Mouse (Mus musculus) kidney, adult 2 months (tissue): ENCODE measurements around the gene Fads2. TPM values are rescaled to one million over a fixed set of nuclear protein-coding genes. Genes with fewer than 3 reads are reported as not detected.

ENCODE experiments used
- DNase-seq: peaks from one replicate; pipeline ENCODE4 v3.0.0; 2021
- H3K27ac ChIP-seq: fragments of 200-500 bp; 2 replicates; pipeline ENCODE4 v1.5.1; 2012; ENCODE audit warnings: low read depth, low read length, control low read depth, inconsistent platforms; ENCODE audit not compliant: insufficient read depth
- H3K27me3 ChIP-seq: fragments of 200-500 bp; replicated peaks from 2 replicates; pipeline ENCODE4 v1.6.1; 2012; ENCODE audit warnings: mild to moderate bottlenecking, moderate library complexity, low read length, inconsistent platforms; ENCODE audit not compliant: control insufficient read depth, insufficient read depth
- H3K36me3 ChIP-seq: fragments of 200-500 bp; 2 replicates; pipeline ENCODE4 v1.6.1; 2012; ENCODE audit warnings: mild to moderate bottlenecking, moderate library complexity, low read length, inconsistent platforms; ENCODE audit not compliant: control insufficient read depth, insufficient read depth
- H3K4me1 ChIP-seq: fragments of 200-500 bp; 2 replicates; pipeline ENCODE4 v1.6.1; 2011; ENCODE audit warnings: low read length; ENCODE audit not compliant: control insufficient read depth, insufficient read depth
- H3K4me3 ChIP-seq: fragments of 200-500 bp; 2 replicates; pipeline ENCODE4 v1.5.1; 2011; ENCODE audit warnings: mild to moderate bottlenecking, low read depth, low read length, control low read depth; ENCODE audit not compliant: insufficient read depth
- CTCF ChIP-seq: fragments of 200-500 bp; conservative IDR thresholded peaks from 2 replicates; pipeline ENCODE4 v1.5.1; 2011; ENCODE audit warnings: low read depth, mild to moderate bottlenecking, control low read depth, low read length, moderate library complexity, mixed read lengths; ENCODE audit not compliant: insufficient read depth, insufficient read length
- POLR2A ChIP-seq: fragments of 200-500 bp; IDR thresholded peaks from one replicate; pipeline ENCODE4 v1.6.1; 2011; ENCODE audit warnings: low read depth, low read length, control low read depth
- WGBS: fragments of 180-500 bp; shearing (Covaris S2); methylation state at CpG from one replicate; pipeline ENCODE4 v1.1.7; 2018; 5-methylcytosine and 5-hydroxymethylcytosine counted together
- polyA plus RNA-seq: library from polyadenylated mRNA; depleted of rRNA; stranded (reverse); fragments of >200 nt; gene quantifications from 2 replicates; pipeline ENCODE4 v1.2.3, GENCODE M21; 2012

Fads2 gene
- polyA plus RNA-seq, 1 experiment, result 240 TPM

GRCm38 (mm10) chr19:10080384-10080783, 21.2 kb downstream of the Fads2 start:
- H3K4me3 ChIP-seq, result no peak overlapping the region
- no peak for TF ChIP-seq CTCF
- TF ChIP-seq POLR2A, result no peak
- H3K27me3 ChIP-seq, result no peaks in the 10 kb centered on the region
- WGBS, result 97% methylated on average over 7 of the region's 7 CpGs
- no peaks in the 10 kb centered on the region for H3K4me1 ChIP-seq
- H3K36me3 ChIP-seq, result no peaks in the 10 kb centered on the region
- no peak for DNase-seq
- no peak overlapping the region for H3K27ac ChIP-seq

GRCm38 (mm10) chr19:10078392-10078791, 23.2 kb downstream of the Fads2 start:
- Histone ChIP-seq H3K36me3 (no peaks in the 10 kb centered on the region), H3K27me3 (no peaks in the 10 kb centered on the region), H3K4me3 (no peak overlapping the region), H3K27ac (no peak overlapping the region), H3K4me1 (no peaks in the 10 kb centered on the region)
- no peak for DNase-seq
- TF ChIP-seq POLR2A, result no peak
- WGBS, result 77% methylated on average over 6 of the region's 6 CpGs

- H3K36me3 ChIP-seq, result no peaks in the 10 kb centered on the region; the same call in 1 of the 2 replicates
- H3K27me3 ChIP-seq, result no peaks in the 10 kb centered on the region
- H3K4me1 ChIP-seq, result peaks cover 16% of the 10 kb centered on the region
- no peak overlapping the region for H3K27ac ChIP-seq
- DNase-seq, result peak; percentile 56
- 72% methylated on average over 5 of the region's 5 CpGs for WGBS
- TF ChIP-seq CTCF, result no peak
- TF ChIP-seq POLR2A, result no peak
- no peak overlapping the region for H3K4me3 ChIP-seq
Observed at GRCm38 (mm10) chr19:10073145-10073544, 28.4 kb downstream of the Fads2 start.

GRCm38 (mm10) chr19:10071892-10072291, 29.7 kb downstream of the Fads2 start:
- Histone ChIP-seq H3K27me3 (no peaks in the 10 kb centered on the region), H3K27ac (peak overlapping the region; percentile 87), H3K4me3 (no peak overlapping the region), H3K36me3 (no peaks in the 10 kb centered on the region; the same call in 1 of the 2 replicates), H3K4me1 (peaks cover 16% of the 10 kb centered on the region)
- DNase-seq, result no peak
- WGBS, result 64% methylated on average over 4 of the region's 4 CpGs
- no peak for TF ChIP-seq CTCF

GRCm38 (mm10) chr19:10071166-10071565, 30.4 kb downstream of the Fads2 start:
- TF ChIP-seq CTCF (0 out of 2 replicates have a peak, but pooled peaks have one; percentile 24), POLR2A (no peak)
- H3K27ac ChIP-seq, result peak overlapping the region; percentile 97
- no peak overlapping the region for H3K4me3 ChIP-seq
- H3K27me3 ChIP-seq, result no peaks in the 10 kb centered on the region
- H3K4me1 ChIP-seq, result peaks cover 16% of the 10 kb centered on the region
- peak; percentile 94 for DNase-seq
- no peaks in the 10 kb centered on the region; the same call in 1 of the 2 replicates for H3K36me3 ChIP-seq
- WGBS, result 35% methylated on average over 5 of the region's 5 CpGs

- peak; percentile 90 for DNase-seq
- WGBS, result 75% methylated on average over 8 of the region's 8 CpGs
- no peak overlapping the region for H3K4me3 ChIP-seq
- TF ChIP-seq POLR2A, result no peak
- TF ChIP-seq CTCF, result no peak
- H3K27me3 ChIP-seq, result no peaks in the 10 kb centered on the region
- H3K36me3 ChIP-seq, result no peaks in the 10 kb centered on the region; the same call in 1 of the 2 replicates
- peak overlapping the region; percentile 97 for H3K27ac ChIP-seq
- peaks cover 16% of the 10 kb centered on the region for H3K4me1 ChIP-seq
Observed at GRCm38 (mm10) chr19:10070186-10070980, 31.2 kb downstream of the Fads2 start.

- H3K27ac ChIP-seq, result no peak overlapping the region
- DNase-seq, result no peak
- TF ChIP-seq POLR2A, result no peak
- TF ChIP-seq CTCF, result no peak
- 71% methylated on average over 7 of the region's 7 CpGs for WGBS
- H3K4me1 ChIP-seq, result peaks cover 19% of the 10 kb centered on the region
- H3K4me3 ChIP-seq, result no peak overlapping the region
- H3K27me3 ChIP-seq, result no peaks in the 10 kb centered on the region
- no peaks in the 10 kb centered on the region; the same call in 1 of the 2 replicates for H3K36me3 ChIP-seq
Observed at GRCm38 (mm10) chr19:10067701-10068100, 33.8 kb downstream of the Fads2 start.
